Mouse (Mus musculus) CD8-positive naive resting alpha-beta T cell, adult 2 months (primary cell): Measurements from ENCODE around the gene Satb2.
"Not testable (repeated sequence)": the region's sequence is repeated elsewhere in the genome, so short reads cannot be mapped to it uniquely, and the experiment has no call there.

ENCODE experiments used
- DNase-seq, 2 experiments: peaks; one replicate each; pipeline ENCODE4 v3.0.0; 2022; ENCODE audit warnings: low read depth in 2 of 2, low spot score in 2 of 2

Satb2 gene

DNA sequence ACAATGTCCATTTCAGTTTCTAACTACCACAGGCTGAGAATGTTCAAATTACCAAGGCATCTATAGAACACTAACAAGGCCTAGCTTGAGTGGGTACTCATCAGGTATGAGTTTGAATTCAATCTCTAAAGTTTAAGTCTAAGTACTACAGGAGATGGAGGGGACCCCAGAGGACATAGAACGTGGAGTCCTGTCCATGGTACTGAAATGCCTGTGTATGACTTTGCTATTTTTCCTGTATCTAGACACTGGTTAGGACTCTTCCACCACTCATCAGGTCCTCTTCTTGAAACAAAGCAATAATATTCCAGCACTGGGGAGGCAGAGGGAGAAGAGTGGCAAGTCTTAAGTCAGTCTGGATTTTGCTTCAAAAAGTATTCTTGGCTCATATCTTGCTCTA is 139.5 kb downstream of the Satb2 start:
- DNase-seq = no peak

DNA sequence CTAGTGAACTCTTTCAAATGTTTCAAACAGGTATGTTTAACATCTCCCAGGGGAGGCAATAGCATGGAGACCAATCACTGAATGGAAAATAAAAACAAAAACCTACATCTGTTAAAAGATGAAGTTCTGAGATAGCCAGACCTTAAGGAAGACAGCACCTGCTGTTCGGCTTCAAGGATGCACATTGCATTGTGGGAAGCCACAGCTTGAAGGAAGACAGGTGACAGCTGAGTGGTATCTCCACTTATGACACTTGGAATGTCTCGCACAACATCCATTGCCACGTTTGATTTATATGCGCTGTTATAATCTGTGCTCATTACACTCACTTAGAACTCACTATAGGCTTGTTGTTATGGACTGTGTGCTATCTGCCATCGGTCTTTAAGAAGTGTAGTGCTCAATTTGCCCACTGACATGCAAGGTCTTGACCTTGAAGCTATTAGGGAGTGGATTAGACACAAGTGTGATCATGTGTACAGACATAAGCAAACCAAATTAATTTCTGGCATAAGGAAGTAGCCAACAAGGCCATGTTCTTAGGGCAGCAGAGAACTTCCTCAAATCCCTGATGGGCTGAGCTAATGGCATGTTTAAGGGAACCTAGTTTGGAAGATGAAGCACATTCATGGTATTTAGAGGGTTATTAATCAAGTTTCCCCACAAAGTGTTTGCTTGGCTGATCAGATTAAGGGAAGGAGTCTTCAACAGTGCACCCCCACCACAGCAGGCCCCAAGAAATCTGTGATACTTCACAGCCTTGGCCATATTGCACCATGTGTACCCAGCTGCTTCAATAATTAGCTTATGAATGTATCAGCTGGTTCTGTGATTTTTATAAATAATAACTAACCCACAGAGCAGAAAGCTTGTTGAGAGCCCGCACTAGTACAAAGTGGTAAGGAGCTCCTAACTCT is 144.2 kb downstream of the Satb2 start:
- no peak for DNase-seq

DNA sequence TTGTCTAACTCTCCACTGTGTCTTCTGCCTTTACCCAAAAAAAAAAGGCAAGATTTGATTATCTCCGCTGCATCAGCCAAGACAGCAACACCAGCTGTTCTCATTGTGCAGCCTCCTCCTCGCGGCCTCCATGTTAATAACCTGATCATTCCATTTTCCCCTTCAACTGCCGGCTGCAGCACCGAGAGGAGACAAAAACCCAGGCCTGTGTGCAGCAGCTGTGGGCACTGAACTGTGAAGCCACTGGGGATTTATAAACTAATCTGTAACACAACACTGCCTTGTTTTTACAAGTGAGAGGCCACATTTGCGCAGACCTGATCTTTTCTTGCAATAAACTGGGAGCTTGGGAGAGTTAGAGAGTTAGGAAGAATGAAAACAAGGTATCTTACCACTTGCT is 145.1 kb downstream of the Satb2 start:
- DNase-seq = no peak

DNA sequence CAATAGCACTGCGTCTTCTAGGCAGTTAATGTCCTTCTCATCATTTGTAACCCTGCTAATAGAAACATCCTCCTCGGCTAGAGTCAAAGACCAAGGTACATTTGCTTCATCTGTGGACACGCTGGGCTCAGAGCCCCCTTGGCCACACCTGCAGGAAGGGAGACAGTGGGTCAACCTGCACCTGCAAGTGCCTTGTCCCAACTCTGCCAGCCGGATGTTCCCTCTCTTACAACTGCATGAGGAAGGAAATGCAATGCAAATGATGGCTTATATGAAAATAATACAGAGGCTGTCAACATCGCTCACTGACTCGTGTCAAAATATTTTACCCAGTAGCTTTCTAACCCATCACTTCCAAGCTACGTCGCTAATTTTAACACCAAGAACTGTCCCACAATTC is 145.7 kb downstream of the Satb2 start:
- DNase-seq = no peak

DNA sequence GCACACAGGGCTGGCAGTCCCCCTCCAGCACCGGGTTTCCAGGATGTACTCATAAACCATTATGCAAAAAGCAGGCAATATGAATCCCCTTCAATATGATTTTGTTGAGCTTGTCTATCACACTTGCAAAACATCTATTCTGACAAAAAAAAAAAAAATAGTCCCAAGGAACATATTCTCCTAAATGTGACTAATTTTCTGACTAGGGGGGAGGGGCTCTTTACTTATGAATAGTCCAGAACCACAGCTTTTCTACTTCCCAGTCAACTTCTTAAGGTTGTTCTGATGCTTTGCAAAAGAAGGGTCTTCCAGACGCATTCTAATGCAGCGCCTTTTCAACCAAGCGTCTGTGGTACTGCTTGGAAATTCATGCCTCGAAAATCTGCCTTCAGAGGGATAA is 155.7 kb downstream of the Satb2 start:
- DNase-seq = no peak

DNA sequence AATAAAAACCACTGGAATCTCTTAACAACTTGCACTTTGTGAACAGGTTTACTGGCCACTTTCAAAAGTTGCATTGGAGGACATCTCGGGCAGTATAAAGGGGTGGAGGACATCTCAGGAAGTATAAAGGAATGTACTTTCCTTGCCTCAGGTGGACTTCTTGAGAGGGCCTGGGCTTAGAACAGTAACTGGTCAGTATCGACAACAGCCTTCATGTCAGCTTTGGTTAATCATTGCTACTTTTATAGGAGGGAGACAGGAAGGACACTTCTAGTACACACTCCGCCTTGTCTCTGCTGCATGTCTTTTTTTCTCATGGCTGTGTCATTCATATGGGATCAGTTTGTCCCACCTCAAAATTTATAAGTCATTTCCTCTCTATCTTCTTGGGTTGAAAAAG is 156.4 kb downstream of the Satb2 start:
- DNase-seq = no peak

DNA sequence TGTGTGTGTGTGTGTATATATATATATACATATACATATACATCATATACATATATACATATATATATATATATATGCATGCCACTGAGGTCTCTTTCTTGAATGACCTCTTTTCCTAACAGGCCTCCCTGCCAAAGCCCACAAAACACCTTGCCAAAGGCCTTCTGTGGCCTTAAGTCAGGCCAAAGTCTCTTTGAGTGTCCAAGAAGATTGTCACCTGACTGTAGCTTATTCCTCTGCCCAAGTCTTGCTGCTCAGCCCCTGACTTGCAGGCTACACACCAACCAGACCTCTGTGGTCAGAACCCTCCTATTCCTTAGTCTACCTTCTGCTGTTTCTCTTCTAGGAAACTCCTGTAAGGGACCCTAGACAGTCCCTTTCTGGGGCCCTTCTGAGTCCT is 164.9 kb downstream of the Satb2 start:
- DNase-seq = no peak

DNA sequence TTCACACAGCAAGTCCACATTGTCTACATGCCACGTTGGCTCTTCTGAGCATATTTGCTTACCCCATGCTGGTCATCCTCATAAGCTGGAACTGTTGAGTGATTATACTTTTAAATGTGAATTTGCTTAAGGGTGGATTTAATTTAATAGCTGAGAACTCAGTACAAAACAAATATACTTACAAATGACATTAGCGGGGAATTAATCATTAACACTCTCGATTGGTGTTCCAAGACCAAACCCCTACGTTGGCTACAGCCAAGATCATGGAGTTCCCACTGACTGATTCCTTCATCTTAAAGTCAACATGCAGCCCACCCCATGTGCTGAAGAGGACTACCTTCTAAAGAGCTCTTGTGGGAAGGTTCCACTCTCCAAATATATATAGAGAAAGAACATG is 165.5 kb downstream of the Satb2 start:
- no peak for DNase-seq

DNA sequence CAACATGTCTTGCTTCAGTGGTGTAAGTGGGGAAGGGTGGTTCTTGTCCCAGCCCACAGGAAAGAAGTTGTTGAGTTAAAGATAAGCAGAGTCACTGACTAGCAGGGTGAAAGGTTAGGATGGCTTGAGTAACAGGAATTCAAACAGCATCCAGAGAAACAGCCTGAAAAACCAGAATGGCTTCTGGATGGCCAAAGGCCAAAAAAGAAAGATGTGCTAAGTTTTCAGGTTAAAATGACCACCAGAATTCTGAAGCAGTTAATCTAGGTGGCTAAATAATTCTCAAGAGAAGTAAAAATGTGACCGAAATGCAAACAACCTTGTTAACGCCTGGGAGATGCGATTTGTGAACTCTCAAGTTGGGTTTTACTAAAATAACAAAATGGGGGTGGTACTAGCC is 167.0 kb downstream of the Satb2 start:
- DNase-seq = no peak

DNA sequence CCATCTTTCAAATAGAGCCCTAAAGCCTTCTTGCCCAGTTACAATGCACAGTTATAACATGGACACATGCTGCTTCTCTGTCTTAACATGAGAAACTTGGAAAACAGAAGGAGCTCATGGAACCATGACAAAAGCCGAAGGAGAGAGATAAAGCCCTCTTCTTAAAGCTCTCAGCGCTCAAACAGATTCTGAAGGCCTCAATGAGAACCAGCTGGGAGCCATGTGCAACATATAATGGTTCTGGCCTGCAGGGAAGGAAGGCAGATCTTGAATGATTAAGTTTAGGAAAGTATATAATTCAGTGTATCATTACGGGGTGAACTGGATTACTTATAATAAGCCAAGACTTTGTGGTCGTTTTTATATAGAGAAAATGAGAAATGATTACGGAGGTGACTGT is 172.4 kb downstream of the Satb2 start:
- no peak for DNase-seq

DNA sequence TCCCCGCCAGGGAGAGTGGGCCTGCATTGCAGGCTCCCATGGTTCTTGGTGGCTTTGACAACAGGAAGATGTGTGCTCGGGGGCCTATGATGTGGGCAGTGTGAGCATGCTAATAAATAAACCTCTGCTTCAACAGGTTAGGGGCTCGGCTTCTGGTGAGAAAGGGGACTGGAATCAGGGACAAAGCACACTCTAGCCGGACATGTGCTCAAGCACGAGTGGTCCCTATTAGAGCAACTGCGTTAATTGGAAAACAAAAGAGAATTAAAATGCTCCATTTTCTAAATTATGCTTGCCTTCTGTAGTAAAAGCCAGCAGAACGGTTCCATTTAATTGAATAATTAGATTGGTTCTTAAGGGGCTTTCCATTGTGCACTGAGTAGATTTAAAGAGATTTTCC is 177.8 kb downstream of the Satb2 start:
- no peak for DNase-seq

DNA sequence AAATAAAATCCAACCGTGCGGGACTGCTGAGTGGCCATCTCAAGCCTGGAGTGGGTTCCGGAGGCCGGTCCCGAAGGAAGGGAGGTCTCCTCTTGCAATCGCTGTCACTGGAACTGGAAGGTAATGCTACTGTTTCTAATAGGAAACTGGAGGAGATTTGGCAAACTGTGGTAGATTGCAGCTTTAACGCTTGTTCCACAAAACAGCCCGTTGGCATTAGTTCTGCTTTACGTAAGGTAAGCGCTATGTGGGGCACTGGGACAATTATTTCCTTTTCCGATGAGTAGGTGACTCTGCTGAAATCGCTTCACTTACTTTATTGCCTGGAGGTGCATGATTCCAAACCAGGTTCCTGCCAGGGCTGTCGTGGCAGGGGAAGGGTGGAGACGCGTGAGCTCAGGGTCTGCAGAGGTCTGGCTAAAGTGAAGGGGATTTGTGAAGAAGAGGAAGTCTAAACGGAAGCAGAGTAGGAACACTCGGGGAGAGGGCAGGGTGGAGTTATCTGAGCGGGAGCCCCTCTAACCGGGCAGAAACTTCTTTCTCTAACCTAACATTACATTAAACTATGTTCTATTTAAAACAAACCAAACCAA is 183.3 kb downstream of the Satb2 start:
- no peak for DNase-seq

DNA sequence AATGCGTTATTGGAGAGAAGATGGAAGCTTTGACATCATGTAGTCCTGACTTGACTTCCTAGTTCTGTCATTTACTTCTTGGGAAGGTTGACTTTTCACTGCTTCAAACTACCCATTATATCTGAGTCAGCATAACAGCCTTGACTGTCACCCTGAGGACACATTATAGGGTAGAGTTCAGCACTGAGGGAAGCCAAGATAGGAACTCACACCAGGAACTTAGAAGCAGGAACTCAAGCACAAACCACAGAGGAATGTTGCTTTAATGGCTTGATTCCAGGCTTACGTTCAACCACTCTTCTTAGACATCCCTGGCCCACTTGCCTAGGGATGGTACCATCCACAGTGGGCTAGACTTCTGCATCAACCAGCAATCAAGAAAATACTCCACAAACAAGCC is 188.8 kb downstream of the Satb2 start:
- no peak for DNase-seq

DNA sequence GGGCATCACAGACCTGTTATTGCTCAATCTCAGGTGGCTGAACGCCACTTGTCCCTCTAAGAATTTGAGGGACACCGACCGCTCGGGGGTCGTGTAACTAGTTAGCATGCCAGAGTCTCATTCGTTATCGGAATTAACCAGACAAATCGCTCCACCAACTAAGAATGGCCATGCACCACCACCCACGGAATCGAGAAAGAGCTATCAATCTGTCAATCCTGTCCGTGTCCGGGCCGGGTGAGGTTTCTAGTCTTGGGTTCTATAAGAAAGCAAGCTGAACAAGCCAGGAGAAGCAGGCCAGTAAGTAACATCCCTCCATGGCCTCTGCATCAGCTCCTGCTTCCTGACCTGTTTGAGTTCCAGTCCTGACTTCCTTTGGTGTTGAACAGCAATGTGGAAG is 196.3 kb downstream of the Satb2 start:
- not testable (repeated sequence) for DNase-seq

DNA sequence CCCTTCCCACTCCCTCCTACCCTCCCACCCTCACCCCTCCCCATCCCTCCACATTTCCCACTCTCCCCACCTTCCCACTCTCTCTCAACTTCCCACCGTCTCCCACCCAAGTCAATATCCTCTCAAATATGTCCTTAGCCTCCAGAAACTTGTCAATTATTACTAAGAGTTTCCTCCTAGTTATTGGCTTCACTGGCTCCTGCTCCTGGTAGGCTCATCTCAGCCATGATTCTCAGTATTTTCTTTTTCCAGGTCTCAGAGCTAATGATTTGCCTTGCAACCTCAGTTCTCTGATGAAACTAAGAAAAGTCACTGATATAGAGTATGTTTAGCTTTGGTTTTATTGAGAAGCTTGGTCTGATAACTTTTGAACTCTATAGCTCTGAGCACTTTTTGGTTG is 214.2 kb downstream of the Satb2 start:
- no peak for DNase-seq

DNA sequence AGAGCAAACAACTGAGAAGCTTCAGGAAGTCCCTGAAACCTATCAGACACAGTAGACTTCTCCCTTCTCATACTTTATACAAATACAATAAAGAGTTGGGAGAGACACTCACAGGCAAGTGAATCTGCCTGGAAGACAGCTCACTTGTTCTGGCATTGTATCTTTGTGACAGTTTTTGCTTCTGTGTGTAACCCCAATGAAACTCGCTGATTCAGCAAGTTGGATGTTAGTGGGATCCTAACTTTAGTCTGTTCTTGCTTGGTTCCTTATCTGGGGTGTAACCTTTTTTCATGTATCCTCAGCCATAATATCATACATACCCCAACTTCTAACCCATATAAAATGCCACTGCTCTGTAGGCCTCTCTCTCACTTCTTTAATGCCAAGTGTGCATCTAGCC is 216.9 kb downstream of the Satb2 start:
- no peak for DNase-seq

DNA sequence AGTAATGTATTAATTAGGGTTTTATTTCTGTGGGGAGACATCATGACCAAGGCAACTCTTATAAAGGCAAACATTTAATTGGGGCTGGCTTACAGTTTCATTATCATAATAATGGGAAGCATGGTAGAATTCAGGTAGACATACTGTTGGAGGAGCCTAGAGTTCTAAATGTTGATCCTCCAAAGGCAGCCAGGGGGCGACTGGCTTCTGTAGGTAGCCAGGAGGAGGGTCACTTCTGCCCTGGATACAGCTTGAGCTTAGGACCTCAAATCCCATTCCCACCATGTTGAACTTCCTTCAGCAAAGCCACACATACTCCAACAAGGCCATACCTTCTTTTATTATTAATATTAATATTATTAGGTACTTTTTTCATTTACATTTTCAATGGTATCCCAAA is 225.2 kb downstream of the Satb2 start:
- DNase-seq = no peak

DNA sequence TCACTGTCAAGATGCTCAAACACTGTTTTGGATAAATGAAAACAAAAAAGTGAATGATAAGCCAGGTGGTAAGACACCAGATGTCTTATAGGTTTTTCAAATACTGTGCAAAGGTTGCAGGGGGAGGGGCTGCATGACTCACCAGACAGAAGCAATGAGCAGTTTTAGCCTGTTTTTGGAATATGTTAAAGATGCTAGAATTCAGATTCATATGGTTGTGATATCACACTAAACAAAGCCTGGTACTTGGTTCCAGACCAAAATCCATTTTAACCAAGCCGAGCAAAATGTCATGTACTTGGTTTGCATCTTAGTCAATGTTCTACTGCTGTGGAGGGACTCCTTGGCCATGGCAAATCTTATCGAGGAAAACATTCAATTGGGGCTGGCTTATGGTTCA is 227.8 kb downstream of the Satb2 start:
- no peak for DNase-seq

DNA sequence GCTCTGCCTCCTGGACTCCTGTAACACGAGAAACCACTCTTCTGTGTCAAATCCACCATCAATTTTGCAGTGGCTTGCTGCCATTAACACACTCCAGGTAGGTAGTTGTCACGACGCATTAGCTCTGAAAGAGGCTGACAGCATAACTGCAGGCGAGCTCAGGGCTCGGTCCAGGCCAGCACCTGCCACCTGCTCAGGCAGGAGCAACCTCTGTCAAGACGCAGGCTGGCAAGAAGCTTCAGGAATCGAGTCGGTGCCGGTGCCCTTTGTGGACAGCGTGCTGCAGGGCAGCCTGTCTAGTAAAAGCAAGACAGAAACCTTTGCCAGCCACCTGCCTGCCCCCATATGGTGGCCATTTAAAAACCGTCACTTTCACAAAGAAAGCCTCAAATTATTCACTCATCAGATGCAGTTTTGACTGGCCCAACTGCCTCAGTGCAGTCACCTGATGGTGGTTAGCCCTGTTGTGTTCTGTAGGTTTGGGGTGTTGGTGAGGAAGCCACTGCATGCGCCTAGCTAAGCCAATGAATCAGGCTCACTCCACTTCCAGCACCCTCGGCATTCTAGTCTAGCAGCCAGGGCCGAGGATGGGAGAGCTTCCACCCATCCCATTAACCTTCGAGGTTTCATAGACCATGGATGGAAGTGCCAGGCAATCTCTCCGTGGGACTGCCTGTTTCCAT is 228.7 kb downstream of the Satb2 start:
- DNase-seq = no peak

DNA sequence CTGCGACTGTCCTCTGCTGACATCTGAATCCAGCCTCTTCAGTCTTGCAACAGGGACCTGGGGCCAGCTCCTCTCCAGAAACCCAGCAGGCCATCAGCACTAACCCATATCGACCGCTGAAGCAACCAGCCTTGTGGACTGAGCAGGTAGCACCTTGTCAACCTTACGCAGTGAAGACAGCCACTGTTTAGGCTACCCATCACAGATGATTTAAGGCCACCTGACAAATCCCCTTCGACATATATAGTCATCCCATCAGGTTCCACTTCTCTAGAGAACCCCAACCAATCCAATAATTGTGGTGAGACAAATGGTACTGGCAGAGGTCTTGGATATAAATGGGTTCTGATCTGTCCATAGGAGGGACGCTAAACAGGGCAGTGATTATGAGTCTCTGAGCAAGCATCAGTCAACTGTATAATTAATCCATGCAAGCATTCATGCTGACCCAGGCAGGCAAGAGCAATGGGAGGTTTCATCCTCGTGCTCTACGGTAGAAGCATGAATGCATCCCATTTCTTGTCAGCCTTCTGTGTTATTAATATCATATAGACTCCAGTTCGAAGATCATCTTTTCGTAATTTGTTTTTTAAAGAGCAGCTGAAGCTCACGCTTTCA is 229.5 kb downstream of the Satb2 start:
- DNase-seq = no peak
